Mouse (Mus musculus) ES-Bruce4 (cell line): ENCODE results near the gene Scimp.

ENCODE experiments used
- EP300 ChIP-seq: IDR thresholded peaks from 2 replicates; pipeline ENCODE4 v1.6.1; 2011; ENCODE audit warnings: low read depth, low read length; ENCODE audit not compliant: insufficient read depth
- POLR2A ChIP-seq: IDR thresholded peaks from one replicate; pipeline ENCODE4 v1.8.1; 2011; ENCODE audit warnings: low read length; ENCODE audit not compliant: insufficient read depth

- TF ChIP-seq EP300 = no peak
- TF ChIP-seq POLR2A = no peak
These were observed 13.8 kb upstream of the Scimp start for GRCm38 (mm10) chr11:70826207-70826606.
